Mouse (Mus musculus) kidney, adult 2 months (tissue): ENCODE measurements around the gene Bcl9.

ENCODE experiments used
- CTCF ChIP-seq: fragments of 200-500 bp; conservative IDR thresholded peaks from 2 replicates; pipeline ENCODE4 v1.5.1; 2011; ENCODE audit warnings: low read depth, mild to moderate bottlenecking, control low read depth, low read length, moderate library complexity, mixed read lengths; ENCODE audit not compliant: insufficient read depth, insufficient read length
- POLR2A ChIP-seq: fragments of 200-500 bp; IDR thresholded peaks from one replicate; pipeline ENCODE4 v1.6.1; 2011; ENCODE audit warnings: low read depth, low read length, control low read depth

DNA sequence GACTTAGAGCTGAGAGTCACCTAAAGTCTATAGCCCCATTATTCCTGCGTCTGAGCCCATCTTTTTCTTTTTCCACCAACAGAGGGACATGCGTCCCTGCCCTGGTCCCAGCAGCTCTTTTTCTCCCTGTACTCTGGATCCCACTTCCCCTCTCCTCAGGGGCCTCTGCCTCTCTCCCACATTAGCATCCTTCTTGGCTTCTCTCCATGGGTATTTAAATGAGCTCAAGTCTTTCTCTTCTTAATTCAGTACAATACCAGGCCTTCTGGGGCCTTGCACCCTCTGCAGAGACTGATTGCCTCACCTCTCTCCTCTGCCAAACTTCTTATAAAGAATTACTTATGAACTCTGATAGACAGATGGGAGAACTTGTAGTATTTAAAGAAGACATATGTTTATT lies 10.7 kb upstream of the Bcl9 start:
- TF ChIP-seq POLR2A = no peak
- no peak for TF ChIP-seq CTCF
